Mouse (Mus musculus): Measurements from ENCODE around the gene Dctpp1.
A peak's percentile ranks its signal among the peaks of the same experiment; 100 is the strongest.

Gene Dctpp1

GRCm38 (mm10) chr7:127260309-127261111 is at the start of gene Dctpp1:
TSS of gene Dctpp1 (minus strand) at chr7:127260709.
- peak; percentile 98 for DNase-seq

- DNase-seq: no peak
These were observed 49.4 kb upstream of the Dctpp1 start for GRCm38 (mm10) chr7:127309951-127310350.

GRCm38 (mm10) chr7:127308887-127309286 is 48.4 kb upstream of the Dctpp1 start:
- DNase-seq: peak; percentile 63

- DNase-seq: no peak
These were observed 47.9 kb upstream of the Dctpp1 start for GRCm38 (mm10) chr7:127308431-127308830.

- DNase-seq: no peak
These were observed 37.2 kb upstream of the Dctpp1 start for GRCm38 (mm10) chr7:127297586-127298193.

- no peak for DNase-seq
These were observed 36.5 kb upstream of the Dctpp1 start for GRCm38 (mm10) chr7:127296786-127297555.

GRCm38 (mm10) chr7:127296098-127296497 is 35.6 kb upstream of the Dctpp1 start, which contains the start of gene Itgal:
TSS of gene Itgal (plus strand) at chr7:127296260.
- DNase-seq: no peak

- no peak for DNase-seq
These were observed 29.6 kb upstream of the Dctpp1 start for GRCm38 (mm10) chr7:127290142-127290541.

- DNase-seq: no peak
These were observed 28.8 kb upstream of the Dctpp1 start for GRCm38 (mm10) chr7:127289306-127289705.

- DNase-seq: no peak
These were observed 27.4 kb upstream of the Dctpp1 start for GRCm38 (mm10) chr7:127287940-127288339.

- DNase-seq: no peak
These were observed 24.6 kb upstream of the Dctpp1 start for GRCm38 (mm10) chr7:127285154-127285553.

GRCm38 (mm10) chr7:127282190-127282589 is 21.7 kb upstream of the Dctpp1 start:
- DNase-seq: no peak

- no peak for DNase-seq
These were observed 20.6 kb upstream of the Dctpp1 start for GRCm38 (mm10) chr7:127281114-127281513.

GRCm38 (mm10) chr7:127280092-127280491 is 19.6 kb upstream of the Dctpp1 start:
- no peak for DNase-seq

- DNase-seq: peak; percentile 75
These were observed 17.8 kb upstream of the Dctpp1 start for GRCm38 (mm10) chr7:127278311-127278710.

- peak; percentile 45 for DNase-seq
These were observed 16.0 kb upstream of the Dctpp1 start for GRCm38 (mm10) chr7:127276519-127276961.

- DNase-seq: peak; percentile 96
These were observed 13.6 kb upstream of the Dctpp1 start, which contains the start of gene Sephs2 for GRCm38 (mm10) chr7:127273925-127274789. TSS of gene Sephs2 (minus strand) at chr7:127274055.

GRCm38 (mm10) chr7:127273118-127273923 is 12.8 kb upstream of the Dctpp1 start:
- DNase-seq: peak; percentile 67

GRCm38 (mm10) chr7:127272566-127272965 is 12.1 kb upstream of the Dctpp1 start:
- DNase-seq: no peak

- DNase-seq: no peak
These were observed 10.6 kb upstream of the Dctpp1 start for GRCm38 (mm10) chr7:127271093-127271492.

- no peak for DNase-seq
These were observed 10.2 kb upstream of the Dctpp1 start for GRCm38 (mm10) chr7:127270666-127271065.

All from kidney, postnatal 10 days (tissue).